Mouse (Mus musculus) ES-E14 (cell line): ENCODE results near the gene Socs3. TPM values are rescaled to one million over a fixed set of nuclear protein-coding genes. Genes with fewer than 3 reads are reported as not detected.

Source experiments
- DNase-seq: peaks from one replicate; pipeline ENCODE4 v3.0.0-alpha.2; 2013; ENCODE audit warnings: low read depth, low spot score
- H3K27ac ChIP-seq: 2 replicates; pipeline ENCODE4 v1.5.1; 2012; ENCODE audit warnings: low read depth, mild to moderate bottlenecking, low read length, moderate library complexity, mixed read lengths; ENCODE audit not compliant: poor library complexity, insufficient read depth, severe bottlenecking
- H3K36me3 ChIP-seq: 2 replicates; pipeline ENCODE4 v1.6.1; 2012; ENCODE audit warnings: mild to moderate bottlenecking, low read length, moderate library complexity, mixed read lengths; ENCODE audit not compliant: control insufficient read depth, poor library complexity, insufficient read depth, severe bottlenecking
- H3K4me1 ChIP-seq, 2 experiments: fragments of 150-350 bp in 1 of 2; sonication (generic) in 1 of 2; 2 replicates each; pipeline ENCODE4 v1.6.1; 2012; ENCODE audit warnings: low read length in 2 of 2, mild to moderate bottlenecking in 1 of 2, mixed read lengths in 1 of 2; ENCODE audit not compliant: control insufficient read depth in 2 of 2, insufficient read depth in 2 of 2, poor library complexity in 1 of 2
- H3K4me3 ChIP-seq, 2 experiments: fragments of 150-350 bp in 1 of 2; sonication (generic) in 1 of 2; 2 replicates each; pipeline ENCODE4 v1.5.1; 2012; ENCODE audit warnings: low read length in 2 of 2, low read depth in 1 of 2, mild to moderate bottlenecking in 1 of 2, mixed read lengths in 1 of 2; ENCODE audit not compliant: insufficient read depth in 1 of 2, poor library complexity in 1 of 2, severe bottlenecking in 1 of 2
- H3K9ac ChIP-seq: 2 replicates; pipeline ENCODE4 v1.6.1; 2012; ENCODE audit warnings: low read depth, mild to moderate bottlenecking, low read length, mixed read lengths; ENCODE audit not compliant: poor library complexity, insufficient read depth, severe bottlenecking
- H3K9me3 ChIP-seq: fragments of 150-350 bp; sonication (generic); 2 replicates; pipeline ENCODE4 v1.6.1; 2012; ENCODE audit warnings: low read depth, mild to moderate bottlenecking, low read length; ENCODE audit not compliant: control insufficient read depth, insufficient read depth
- CHD2 ChIP-seq: IDR thresholded peaks from 2 replicates; pipeline ENCODE4 v1.6.1; 2014; ENCODE audit warnings: mild to moderate bottlenecking, low read depth, low read length, inconsistent platforms
- HCFC1 ChIP-seq: IDR thresholded peaks from 2 replicates; pipeline ENCODE4 v1.6.1; 2012; ENCODE audit warnings: low read length, inconsistent platforms, borderline replicate concordance; ENCODE audit not compliant: insufficient read depth
- MAFK ChIP-seq: IDR thresholded peaks from 2 replicates; pipeline ENCODE4 v1.6.1; 2014; ENCODE audit warnings: mild to moderate bottlenecking, low read depth, low read length, inconsistent platforms; ENCODE audit not compliant: insufficient read depth
- ZC3H11A ChIP-seq: IDR thresholded peaks from 2 replicates; pipeline ENCODE4 v1.6.1; 2012; ENCODE audit warnings: low read depth, mild to moderate bottlenecking, inconsistent platforms, low read length, borderline replicate concordance
- ZNF384 ChIP-seq: IDR thresholded peaks from 2 replicates; pipeline ENCODE4 v1.6.1; 2012; ENCODE audit warnings: low read depth, low read length, inconsistent platforms
- in situ Hi-C, 2 experiments: fragments of 600-800 bp; cut with MboI; formaldehyde crosslinking; loops; one replicate each; pipeline ENCODE4 v1.15.1; 2025; ENCODE audit warnings: low sequenced_read_pairs in 2 of 2, inconsistent platforms in 1 of 2; ENCODE audit not compliant: unreplicated experiment in 2 of 2
- total RNA-seq: library from RNA; depleted of rRNA; stranded (reverse); fragments of 300-350 nt; gene quantifications from 2 replicates; pipeline ENCODE4 v1.2.3, GENCODE M21; 2012

The Socs3 gene
- total RNA-seq, 1 experiment, result 69.8 TPM

DNA sequence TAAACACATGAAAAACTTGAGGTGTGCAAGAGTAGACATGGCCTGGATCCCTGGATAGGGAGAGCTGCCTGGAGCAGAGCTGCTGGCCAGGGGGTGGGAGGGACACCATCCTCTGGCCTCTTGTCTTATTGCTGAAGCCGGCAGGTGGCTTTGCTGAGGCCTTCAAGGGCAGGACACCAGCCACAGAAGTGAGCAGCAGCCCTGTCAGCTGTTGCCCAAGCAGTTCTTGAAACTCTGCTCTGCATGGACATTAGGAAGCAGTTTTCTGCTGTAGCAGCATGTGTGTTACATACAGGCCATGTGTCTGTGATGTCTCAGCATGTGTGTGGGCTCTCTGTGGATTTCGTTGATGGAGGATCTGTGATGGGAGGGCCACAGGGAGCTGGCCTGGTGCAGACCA is 43.5 kb upstream of the Socs3 start:
- in situ Hi-C loops, result no loop called here
- H3K4me1 ChIP-seq, result peaks cover 40 to 44% of the 10 kb centered on the region in 2 experiments
- DNase-seq, result no peak
- H3K27ac ChIP-seq, result no peak overlapping the region
- no peak for TF ChIP-seq ZNF384
- TF ChIP-seq HCFC1, result no peak
- TF ChIP-seq MAFK, result no peak
- TF ChIP-seq ZC3H11A, result no peak
- TF ChIP-seq CHD2, result no peak
- no peaks in the 10 kb centered on the region for H3K9me3 ChIP-seq
- H3K9ac ChIP-seq, result no peak overlapping the region
- no peak overlapping the region for H3K4me3 ChIP-seq
- peaks cover 14% of the 10 kb centered on the region for H3K36me3 ChIP-seq

DNA sequence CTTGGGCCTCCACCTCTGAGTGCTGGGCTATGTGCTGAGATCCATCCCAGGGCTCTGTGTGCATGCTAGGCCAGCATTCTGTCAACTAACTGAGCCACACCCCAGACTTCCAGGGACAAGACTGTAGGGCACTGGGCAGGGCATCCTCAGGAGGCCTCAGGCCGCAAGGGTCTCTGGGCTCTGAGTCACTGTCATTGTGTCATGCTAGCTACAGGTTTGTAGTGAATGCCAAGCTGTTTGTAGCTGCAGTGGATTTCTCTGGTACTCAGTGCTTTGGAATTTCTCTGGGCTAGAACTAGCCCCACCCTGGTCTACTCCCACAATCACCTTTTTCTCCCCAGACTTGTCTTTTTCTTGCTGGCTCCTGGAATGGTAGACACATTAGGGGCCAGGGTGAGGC is 42.7 kb upstream of the Socs3 start:
- no peak overlapping the region for H3K4me3 ChIP-seq
- H3K9me3 ChIP-seq, result no peaks in the 10 kb centered on the region
- TF ChIP-seq MAFK (no peak), ZC3H11A (no peak), HCFC1 (no peak)
- peaks cover 46 to 48% of the 10 kb centered on the region in 2 experiments for H3K4me1 ChIP-seq
- H3K9ac ChIP-seq, result no peak overlapping the region
- H3K27ac ChIP-seq, result no peak overlapping the region
- in situ Hi-C loops, result no loop called here
- no peak for DNase-seq
- peaks cover 14% of the 10 kb centered on the region for H3K36me3 ChIP-seq

DNA sequence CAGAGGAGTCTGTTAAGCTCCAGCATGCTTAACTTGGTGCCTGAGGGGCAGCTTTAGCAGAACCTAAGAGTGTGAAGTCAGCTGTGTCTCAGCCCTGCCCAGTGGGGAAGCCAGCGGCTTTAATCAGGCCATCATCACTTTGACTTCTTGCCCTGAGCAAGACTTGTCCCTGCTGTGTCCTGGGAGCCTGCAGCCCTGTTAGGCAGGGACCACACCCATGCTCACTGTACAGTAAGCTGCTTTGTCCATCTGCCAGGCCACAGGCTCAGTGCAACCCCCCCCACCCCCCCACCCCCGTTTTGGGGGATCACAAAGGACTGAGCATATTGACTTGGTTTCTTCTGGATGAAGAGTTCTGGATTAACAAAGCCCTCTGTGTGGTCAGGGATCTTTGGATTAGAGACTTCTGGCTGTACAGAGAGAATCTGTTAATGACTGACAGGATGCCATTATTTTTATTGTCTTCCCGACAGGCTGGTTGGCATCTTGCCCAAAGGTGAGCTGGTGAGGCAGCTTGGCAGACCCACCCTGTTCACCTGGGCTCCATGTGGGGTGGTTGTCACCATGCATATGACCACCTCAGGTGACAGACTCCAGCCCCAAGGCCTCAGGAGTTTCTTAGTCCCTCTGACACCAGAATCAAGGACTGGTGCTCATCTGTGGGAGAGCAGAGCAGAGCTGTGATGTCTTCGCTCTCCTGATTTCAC is 40.2 kb upstream of the Socs3 start:
- peaks cover 22% of the 10 kb centered on the region for H3K36me3 ChIP-seq
- no peaks in the 10 kb centered on the region for H3K9me3 ChIP-seq
- peak overlapping the region; percentile 35; the same call in 1 of the 2 replicates for H3K9ac ChIP-seq
- peak overlapping the region; percentile 8 to 38; a peak in 2 of 4 replicates for H3K4me3 ChIP-seq
- peaks cover 48 to 51% of the 10 kb centered on the region in 2 experiments for H3K4me1 ChIP-seq
- no peak for DNase-seq
- H3K27ac ChIP-seq, result peak overlapping the region; percentile 47; the same call in 1 of the 2 replicates
- no peak for TF ChIP-seq ZC3H11A
- TF ChIP-seq CHD2, result no peak
- TF ChIP-seq ZNF384, result no peak
- TF ChIP-seq HCFC1, result no peak
- TF ChIP-seq MAFK, result no peak
- in situ Hi-C loops, result no loop called here

DNA sequence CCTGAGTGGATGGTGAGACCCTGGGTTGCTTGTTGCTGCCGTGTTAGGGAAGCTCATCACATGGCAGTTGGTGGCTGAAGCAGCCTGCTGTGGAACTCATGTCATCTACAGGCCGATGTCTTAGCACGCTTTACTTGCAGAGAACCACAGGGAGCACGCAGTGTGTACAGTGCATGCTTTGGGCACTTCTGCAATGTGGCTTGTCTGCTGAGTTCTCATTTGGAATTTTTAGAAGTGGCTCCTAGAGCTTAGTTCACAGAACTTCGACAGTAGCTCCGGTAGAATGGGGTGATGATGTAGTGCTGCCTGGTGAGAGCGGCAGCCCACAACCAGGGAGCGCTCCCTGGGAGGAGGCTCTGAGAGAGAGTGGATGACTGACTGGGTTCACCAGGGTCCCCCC is 39.0 kb upstream of the Socs3 start:
- no peak for DNase-seq
- no peak for TF ChIP-seq ZC3H11A
- TF ChIP-seq MAFK, result no peak
- no peak for TF ChIP-seq HCFC1
- TF ChIP-seq ZNF384, result no peak
- no peak for TF ChIP-seq CHD2

More for the DNA sequence above, 39.0 kb upstream of the Socs3 start:
- no peaks in the 10 kb centered on the region for H3K9me3 ChIP-seq
- H3K27ac ChIP-seq, result peak overlapping the region; percentile 47; the same call in 1 of the 2 replicates
- peaks cover 44 to 45% of the 10 kb centered on the region in 2 experiments for H3K4me1 ChIP-seq
- H3K4me3 ChIP-seq, result peak overlapping the region; percentile 31 to 38; a peak in 3 of 4 replicates
- H3K36me3 ChIP-seq, result peaks cover 21% of the 10 kb centered on the region
- peak overlapping the region; percentile 35; the same call in 1 of the 2 replicates for H3K9ac ChIP-seq
- in situ Hi-C loops, result no loop called here
